Mouse (Mus musculus) limb, embryonic 13.5 days (tissue): ENCODE measurements around the gene Foxd2. TPM values are rescaled to one million over a fixed set of nuclear protein-coding genes. Genes with fewer than 3 reads are reported as not detected.

Experiments used
- ATAC-seq: fragments of 200-750 bp; cut with Nextera tagmentation; 2 replicates; pipeline ENCODE4 v1.8.0; 2017; ENCODE audit warnings: low read depth, moderate number of reproducible peaks, moderate TSS enrichment; ENCODE audit not compliant: low FRiP score
- H3K27ac ChIP-seq: fragments of 300-500 bp; sonication (generic); 2 replicates; pipeline ENCODE4 v1.5.1; 2015; ENCODE audit warnings: inconsistent platforms, mild to moderate bottlenecking, moderate library complexity
- H3K27me3 ChIP-seq: fragments of 300-500 bp; sonication (generic); 2 replicates; pipeline ENCODE4 v1.6.1; 2015; ENCODE audit warnings: mild to moderate bottlenecking, inconsistent platforms
- H3K36me3 ChIP-seq: fragments of 300-500 bp; sonication (generic); 2 replicates; pipeline ENCODE4 v1.6.1; 2015; ENCODE audit warnings: inconsistent platforms, mild to moderate bottlenecking, moderate library complexity
- H3K4me1 ChIP-seq: fragments of 300-500 bp; sonication (generic); 2 replicates; pipeline ENCODE4 v1.6.1; 2015; ENCODE audit warnings: inconsistent platforms
- H3K4me2 ChIP-seq: fragments of 300-500 bp; sonication (generic); replicated peaks from 2 replicates; pipeline ENCODE4 v1.6.1; 2015; ENCODE audit warnings: inconsistent platforms, mild to moderate bottlenecking, moderate library complexity
- H3K4me3 ChIP-seq: fragments of 300-500 bp; sonication (generic); 2 replicates; pipeline ENCODE4 v1.5.1; 2015; ENCODE audit warnings: moderate library complexity, mild to moderate bottlenecking, inconsistent platforms
- H3K9ac ChIP-seq: fragments of 300-500 bp; sonication (generic); 2 replicates; pipeline ENCODE4 v1.6.1; 2015; ENCODE audit warnings: mild to moderate bottlenecking, inconsistent platforms
- H3K9me3 ChIP-seq: fragments of 300-500 bp; sonication (generic); 2 replicates; pipeline ENCODE4 v1.6.1; 2016; ENCODE audit warnings: inconsistent platforms
- WGBS: fragments of 180-500 bp; shearing (Covaris S2); methylation state at CpG from one replicate; pipeline ENCODE4 v1.1.7; 2015; 5-methylcytosine and 5-hydroxymethylcytosine counted together
- polyA plus RNA-seq: library from polyadenylated mRNA; unstranded; fragments of >200 nt; fragmentation: Nextera tagmentation; extraction: Ambion mirVana; gene quantifications from 2 replicates; pipeline ENCODE4 v1.2.1, GENCODE M21; 2015

Gene Foxd2
- polyA plus RNA-seq, 1 experiment from 2014 or later: 1.3 TPM

- no peaks in the 10 kb centered on the region for H3K36me3 ChIP-seq
- peak overlapping the region; percentile 72 for H3K9ac ChIP-seq
- H3K27ac ChIP-seq: peak overlapping the region; percentile 44; the same call in 1 of the 2 replicates
- no peaks in the 10 kb centered on the region for H3K9me3 ChIP-seq
- ATAC-seq: peak; percentile 18
- under 1% methylated on average over 86 of the region's 103 CpGs for WGBS
- peak overlapping the region; percentile 57 for H3K4me3 ChIP-seq
- peak overlapping the region; percentile 77 for H3K4me2 ChIP-seq
- H3K27me3 ChIP-seq: peaks cover 100% of the 10 kb centered on the region
- peaks cover 31% of the 10 kb centered on the region for H3K4me1 ChIP-seq
Measured at GRCm38 (mm10) chr4:114907951-114908828, 483 bp downstream of the Foxd2 start.

DNA sequence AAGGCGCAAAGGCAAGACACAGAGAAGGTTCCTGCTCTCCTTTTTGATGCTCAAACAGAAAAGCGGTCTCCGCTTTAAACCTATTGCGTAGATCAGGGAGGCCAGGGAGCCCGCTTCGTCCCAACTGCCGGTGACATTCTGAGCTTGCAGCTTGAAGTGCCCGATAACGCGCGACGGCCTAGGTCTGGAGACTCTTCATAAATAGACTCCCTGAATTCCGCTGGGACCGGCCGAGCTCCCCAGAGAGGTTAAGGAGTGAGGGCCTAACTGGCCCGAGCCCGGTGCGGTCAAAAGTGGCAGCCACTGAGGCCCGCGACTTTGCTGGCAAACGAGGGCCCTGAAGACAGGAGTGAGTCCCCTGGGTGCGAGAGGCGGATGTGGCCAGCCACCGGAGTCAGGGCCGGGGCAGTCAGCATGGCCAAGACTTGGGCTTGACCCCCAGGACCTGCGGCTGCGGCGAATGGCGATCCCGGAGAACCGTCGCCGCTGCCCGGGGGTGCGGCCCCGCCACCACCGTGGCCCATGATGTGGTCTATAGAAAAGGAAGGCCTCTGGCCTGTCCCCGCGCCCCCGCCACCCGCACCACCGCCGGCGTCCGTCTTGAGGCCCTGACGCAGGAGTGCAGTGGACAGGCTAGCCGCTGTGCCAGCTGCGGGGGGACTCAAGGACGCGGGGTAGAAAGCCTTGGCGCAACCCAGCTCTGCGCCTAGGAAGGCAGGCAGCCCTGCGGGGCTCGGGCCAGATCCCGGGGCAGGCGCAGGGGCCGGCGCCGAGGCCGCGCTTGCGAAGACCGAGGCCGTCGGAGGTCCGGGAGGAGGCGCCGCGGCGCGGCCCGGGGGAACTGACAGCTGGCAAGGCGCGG, 1.4 kb downstream of the Foxd2 start:
- WGBS: 2% methylated on average over 74 of the region's 74 CpGs
- no peak overlapping the region for H3K27ac ChIP-seq
- no peaks in the 10 kb centered on the region for H3K36me3 ChIP-seq
- peak overlapping the region; percentile 77 for H3K4me2 ChIP-seq
- peak overlapping the region; percentile 57 for H3K4me3 ChIP-seq
- H3K9ac ChIP-seq: peak overlapping the region; percentile 72
- peaks cover 100% of the 10 kb centered on the region for H3K27me3 ChIP-seq
- H3K4me1 ChIP-seq: peaks cover 32% of the 10 kb centered on the region
- no peak for ATAC-seq
- no peaks in the 10 kb centered on the region for H3K9me3 ChIP-seq

- no peak for ATAC-seq
- Histone ChIP-seq H3K27me3 (peaks cover 100% of the 10 kb centered on the region), H3K36me3 (no peaks in the 10 kb centered on the region), H3K4me3 (peak overlapping the region; percentile 57), H3K4me1 (peaks cover 38% of the 10 kb centered on the region), H3K4me2 (peak overlapping the region; percentile 77), H3K27ac (no peak overlapping the region), H3K9me3 (no peaks in the 10 kb centered on the region), H3K9ac (0 out of 2 replicates have a peak overlapping the region, but pooled peaks have one; percentile 40)
- WGBS: 13% methylated on average over 10 of the region's 10 CpGs
Measured at GRCm38 (mm10) chr4:114905969-114906680, 2.5 kb downstream of the Foxd2 start.

DNA sequence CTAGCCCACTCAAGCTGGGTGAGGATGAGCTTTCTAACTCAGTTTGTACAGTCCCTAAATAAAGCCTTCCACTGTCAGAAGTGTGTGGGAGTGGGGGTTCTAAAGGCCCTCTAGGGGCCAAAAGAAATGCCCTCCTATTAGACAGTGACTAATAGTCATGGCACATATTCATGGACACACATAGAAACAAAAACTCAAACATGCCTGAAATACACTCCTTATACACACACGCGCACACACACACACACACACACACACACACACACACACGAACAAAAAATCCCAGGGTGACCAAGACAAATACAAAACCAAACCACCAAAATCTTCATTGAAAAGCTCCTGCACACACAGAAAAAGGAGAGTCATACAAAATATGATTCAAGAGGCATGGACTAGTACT, 3.2 kb downstream of the Foxd2 start:
- Histone ChIP-seq H3K9me3 (no peaks in the 10 kb centered on the region), H3K27ac (no peak overlapping the region), H3K9ac (no peak overlapping the region), H3K36me3 (no peaks in the 10 kb centered on the region), H3K4me2 (peak overlapping the region; percentile 77), H3K4me3 (peak overlapping the region; percentile 57), H3K27me3 (peaks cover 100% of the 10 kb centered on the region), H3K4me1 (peaks cover 38% of the 10 kb centered on the region)
- 50% methylated on average over 3 of the region's 3 CpGs for WGBS
- ATAC-seq: no peak

- peak overlapping the region; percentile 33; the same call in 1 of the 2 replicates for H3K4me3 ChIP-seq
- WGBS: 3% methylated on average over 11 of the region's 11 CpGs
- H3K4me1 ChIP-seq: peaks cover 28% of the 10 kb centered on the region
- no peak overlapping the region for H3K9ac ChIP-seq
- peaks cover 100% of the 10 kb centered on the region for H3K27me3 ChIP-seq
- no peaks in the 10 kb centered on the region for H3K9me3 ChIP-seq
- no peak overlapping the region for H3K27ac ChIP-seq
- H3K36me3 ChIP-seq: no peaks in the 10 kb centered on the region
- ATAC-seq: no peak
- peak overlapping the region; percentile 56 for H3K4me2 ChIP-seq
Measured at GRCm38 (mm10) chr4:114903422-114903782, 5.3 kb downstream of the Foxd2 start.

GRCm38 (mm10) chr4:114902641-114903421, 5.8 kb downstream of the Foxd2 start:
- under 1% methylated on average over 39 of the region's 39 CpGs for WGBS
- Histone ChIP-seq H3K9ac (no peak overlapping the region), H3K27ac (no peak overlapping the region), H3K4me1 (peaks cover 23% of the 10 kb centered on the region), H3K4me3 (peak overlapping the region; percentile 33), H3K27me3 (peaks cover 100% of the 10 kb centered on the region), H3K36me3 (no peaks in the 10 kb centered on the region), H3K9me3 (no peaks in the 10 kb centered on the region), H3K4me2 (peak overlapping the region; percentile 56)
- no peak for ATAC-seq

GRCm38 (mm10) chr4:114901643-114902351, 6.9 kb downstream of the Foxd2 start:
- ATAC-seq: no peak
- Histone ChIP-seq H3K27me3 (peaks cover 100% of the 10 kb centered on the region), H3K27ac (no peak overlapping the region)

DNA sequence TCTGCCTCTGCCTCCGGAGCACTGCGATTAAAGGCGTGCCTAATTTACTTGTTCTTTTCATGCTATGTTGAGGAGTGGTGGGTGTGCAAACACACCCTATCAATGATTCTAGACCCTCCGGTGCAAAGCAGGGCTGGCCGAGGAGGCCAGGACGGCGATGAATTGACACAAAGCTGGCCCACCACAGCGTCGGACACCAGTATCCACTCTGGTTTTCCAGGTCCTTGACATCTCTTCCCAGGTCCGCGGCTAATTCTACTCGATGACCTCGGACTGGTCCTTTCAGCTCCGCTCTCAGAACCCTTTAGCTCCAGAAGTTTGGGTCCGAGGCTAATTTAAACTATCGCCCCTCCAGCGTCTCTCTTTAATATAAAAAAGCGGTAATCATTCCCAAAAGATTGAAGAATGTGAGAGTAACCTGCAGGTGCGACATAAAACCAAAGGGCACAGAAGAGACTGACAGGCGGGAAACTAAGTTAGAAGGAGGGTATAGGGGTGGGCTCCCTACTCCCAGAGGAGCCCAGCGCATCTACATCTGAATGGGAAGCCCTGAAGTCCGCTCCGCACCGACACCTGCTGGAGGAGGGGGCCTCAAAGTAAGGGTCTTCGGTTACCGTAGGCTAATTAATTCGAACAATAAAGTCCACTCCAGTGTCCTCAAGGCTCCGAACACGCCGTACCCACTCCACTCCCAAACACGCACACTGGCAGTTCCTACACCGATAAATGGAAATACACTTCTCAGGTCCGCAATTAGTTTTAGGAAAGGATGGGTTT, 7.6 kb downstream of the Foxd2 start:
- Histone ChIP-seq H3K4me3 (peak overlapping the region; percentile 33; the same call in 1 of the 2 replicates), H3K4me2 (peak overlapping the region; percentile 56), H3K9me3 (no peaks in the 10 kb centered on the region), H3K27me3 (peaks cover 100% of the 10 kb centered on the region), H3K27ac (no peak overlapping the region), H3K36me3 (no peaks in the 10 kb centered on the region), H3K9ac (no peak overlapping the region), H3K4me1 (peaks cover 12% of the 10 kb centered on the region)
- no peak for ATAC-seq
- 3% methylated on average over 33 of the region's 33 CpGs for WGBS

More at GRCm38 (mm10) chr4:114901643-114902351, 6.9 kb downstream of the Foxd2 start:
- under 1% methylated on average over 42 of the region's 42 CpGs for WGBS
- no peaks in the 10 kb centered on the region for H3K36me3 ChIP-seq
- peak overlapping the region; percentile 56 for H3K4me2 ChIP-seq
- H3K4me1 ChIP-seq: peaks cover 12% of the 10 kb centered on the region
- peak overlapping the region; percentile 33 for H3K4me3 ChIP-seq
- H3K9ac ChIP-seq: peak overlapping the region; percentile 27; the same call in 1 of the 2 replicates
- H3K9me3 ChIP-seq: no peaks in the 10 kb centered on the region

DNA sequence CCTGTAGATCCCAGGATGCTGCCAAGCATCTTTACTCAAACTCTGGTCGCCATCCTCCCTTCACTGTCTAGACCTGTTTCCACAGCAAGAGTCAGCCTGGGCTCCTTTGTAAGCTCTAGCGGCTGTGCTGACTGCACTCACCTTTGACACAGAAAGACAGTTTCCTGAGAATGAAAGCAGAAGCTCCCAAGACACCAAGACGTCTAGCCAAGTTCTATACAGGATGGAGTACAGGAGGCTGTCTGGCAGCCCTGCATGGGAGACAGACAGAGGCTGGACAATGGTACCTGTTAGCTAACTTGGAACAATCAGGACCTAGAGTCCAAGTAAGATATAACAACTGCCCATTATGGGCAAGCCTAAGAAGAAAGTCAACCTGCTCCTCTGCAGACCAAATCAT, 8.8 kb downstream of the Foxd2 start:
- peaks cover 98% of the 10 kb centered on the region for H3K27me3 ChIP-seq
- WGBS: 7% methylated on average over 3 of the region's 3 CpGs
- ATAC-seq: no peak
- H3K9ac ChIP-seq: no peak overlapping the region
- H3K27ac ChIP-seq: no peak overlapping the region
- no peak overlapping the region for H3K4me2 ChIP-seq
- H3K4me3 ChIP-seq: no peak overlapping the region
- H3K4me1 ChIP-seq: peaks cover 12% of the 10 kb centered on the region
- H3K36me3 ChIP-seq: no peaks in the 10 kb centered on the region
- H3K9me3 ChIP-seq: no peaks in the 10 kb centered on the region

GRCm38 (mm10) chr4:114897853-114898252, 10.8 kb downstream of the Foxd2 start:
- Histone ChIP-seq H3K9me3 (no peaks in the 10 kb centered on the region), H3K4me3 (no peak overlapping the region), H3K4me2 (no peak overlapping the region), H3K27me3 (peaks cover 96% of the 10 kb centered on the region), H3K4me1 (peaks cover 12% of the 10 kb centered on the region), H3K9ac (no peak overlapping the region), H3K27ac (no peak overlapping the region), H3K36me3 (no peaks in the 10 kb centered on the region)
- WGBS: 9% methylated on average over 4 of the region's 4 CpGs
- no peak for ATAC-seq
